ENCODE assay signal across 18 mouse cellular contexts in genomic region chr2:31868538-31869164, GRCm38 (mm10). TPM values are rescaled to one million over a fixed set of nuclear protein-coding genes. Genes with fewer than 3 reads are reported as not detected.
DNase-seq lines count a peak whose midpoint lies in the region; ATAC-seq and TF ChIP-seq lines count a peak whose summit lies in the region.
"Had no signal": no experiment of that assay in that cellular context is flagged by ENCODE, and none has a peak within 500 bp of the region (broad histone marks: within the 10 kb centered on the region; RNA-seq: fewer than 3 reads in every experiment).

No protein-coding gene starts in this region.

- H3K9me3 ChIP-seq in intestine, embryonic 14.5 days (ENCODE audit: control insufficient read depth, low read length), result 0 out of 2 replicates have a peak, but pooled peaks cover 4% of the 10 kb centered on the region
- H3K9me3 ChIP-seq in kidney, embryonic 14.5 days (ENCODE audit: control insufficient read depth, low read length), result peaks cover 6% of the 10 kb centered on the region; the same call in 1 of the 2 replicates
- peaks cover 6% of the 10 kb centered on the region for H3K9me3 ChIP-seq in liver, postnatal 0 days (ENCODE audit: low read length)
- H3K9me3 ChIP-seq in hindbrain, embryonic 16.5 days (ENCODE audit: control insufficient read depth, low read length), result no peaks in the 10 kb centered on the region

- no peaks in the 10 kb centered on the region for H3K36me3 ChIP-seq in intestine, embryonic 14.5 days (ENCODE audit: control insufficient read depth, insufficient read depth, low read length)
- no peaks in the 10 kb centered on the region for H3K36me3 ChIP-seq in kidney, embryonic 14.5 days (ENCODE audit: control insufficient read depth, insufficient read depth, low read length)
- no peaks in the 10 kb centered on the region for H3K36me3 ChIP-seq in liver, postnatal 0 days (replicated peaks; ENCODE audit: insufficient read depth, low read length)
- no peaks in the 10 kb centered on the region for H3K36me3 ChIP-seq in hindbrain, embryonic 16.5 days (ENCODE audit: control insufficient read depth, insufficient read depth, low read length)
- H3K36me3 ChIP-seq: heart, embryonic 12.5 days had no signal

- ATAC-seq in intestine, embryonic 14.5 days (replicated peaks; ENCODE audit: low FRiP score, low TSS enrichment, low read depth), result peak; percentile 64; the same call in 1 of the 2 replicates
- no peak for ATAC-seq in kidney, embryonic 14.5 days (ENCODE audit: low FRiP score, low TSS enrichment)
- ATAC-seq in liver, postnatal 0 days, result peak; percentile 86
- no peak for ATAC-seq in hindbrain, embryonic 16.5 days
- ATAC-seq: forebrain, embryonic 14.5 days; inflammation-experienced regulatory T-cells, adult 6 months had no signal

- TF ChIP-seq EP300 in liver, postnatal 0 days (IDR thresholded peaks at IDR 0.05; ENCODE audit: low read depth), result no peak

- H3K4me3 ChIP-seq in gastrocnemius, adult 2 months, result no peak overlapping the region
- no peak overlapping the region for H3K4me3 ChIP-seq in intestine, embryonic 14.5 days (ENCODE audit: low read depth, low read length)
- H3K4me3 ChIP-seq in kidney, embryonic 14.5 days (ENCODE audit: low read length), result no peak overlapping the region
- no peak overlapping the region for H3K4me3 ChIP-seq in liver, postnatal 0 days (ENCODE audit: low read depth, low read length)
- no peak overlapping the region for H3K4me3 ChIP-seq in hindbrain, embryonic 16.5 days (ENCODE audit: low read length)
- H3K4me3 ChIP-seq: heart, embryonic 12.5 days had no signal

- WGBS in intestine, embryonic 14.5 days, result 45% methylated on average over 10 of the region's 10 CpGs
- WGBS in kidney, embryonic 14.5 days, result 45% methylated on average over 10 of the region's 10 CpGs
- WGBS in liver, postnatal 0 days (ENCODE audit: insufficient replicate concordance), result 51% methylated on average over 10 of the region's 10 CpGs
- 77% methylated on average over 10 of the region's 10 CpGs for WGBS in hindbrain, embryonic 16.5 days

- peak; percentile 38 for DNase-seq in gastrocnemius, adult 2 months
- no peak for DNase-seq in gastrocnemius, postnatal 4 days (ENCODE audit: low spot score in 2 of 2)
- no peak for DNase-seq in intestine, embryonic 14.5 days (ENCODE audit: low spot score)
- DNase-seq in liver, postnatal 0 days, result peak; percentile 23
- DNase-seq in frontal cortex, postnatal 25 days (ENCODE audit: low spot score in 2 of 2), result no peak
- DNase-seq in heart, postnatal 25 days (ENCODE audit: low spot score), result no peak
- DNase-seq: adrenal gland, postnatal 25 days; cerebellum, adult 9-11 months; layer of hippocampus, postnatal 36 days; lung, embryonic 14.5 days had no signal

- H3K4me1 ChIP-seq in intestine, embryonic 14.5 days (replicated peaks; ENCODE audit: control insufficient read depth, insufficient read depth, low read length), result no peaks in the 10 kb centered on the region
- H3K4me1 ChIP-seq in kidney, embryonic 14.5 days (ENCODE audit: control insufficient read depth, insufficient read depth, low read length), result peaks cover 7% of the 10 kb centered on the region; the same call in 1 of the 2 replicates
- 0 out of 2 replicates have a peak, but pooled peaks cover 3% of the 10 kb centered on the region for H3K4me1 ChIP-seq in liver, postnatal 0 days (ENCODE audit: insufficient read depth)
- no peaks in the 10 kb centered on the region for H3K4me1 ChIP-seq in hindbrain, embryonic 16.5 days (ENCODE audit: control insufficient read depth, insufficient read depth, low read depth, low read length)
- H3K4me1 ChIP-seq: heart, embryonic 12.5 days had no signal

- H3K27ac ChIP-seq in gastrocnemius, adult 2 months, result no peak overlapping the region
- H3K27ac ChIP-seq in intestine, embryonic 14.5 days (ENCODE audit: low read depth), result no peak overlapping the region
- H3K27ac ChIP-seq in kidney, embryonic 14.5 days (ENCODE audit: low read depth, low read length), result 0 out of 2 replicates have a peak overlapping the region, but pooled peaks have one; percentile 48
- no peak overlapping the region for H3K27ac ChIP-seq in liver, postnatal 0 days (ENCODE audit: low read depth)
- no peak overlapping the region for H3K27ac ChIP-seq in hindbrain, embryonic 16.5 days (ENCODE audit: low read depth, low read length)

- intact Hi-C loops in gastrocnemius, adult 2 months (cut with DNase I), result no loop called here
- intact Hi-C loops in heart, postnatal 25 days (cut with DNase I), result no loop called here

- H3K4me2 ChIP-seq in intestine, embryonic 14.5 days (ENCODE audit: low read length), result no peak overlapping the region
- H3K4me2 ChIP-seq in kidney, embryonic 14.5 days (replicated peaks; ENCODE audit: low read depth, low read length), result no peak overlapping the region
- H3K4me2 ChIP-seq in liver, postnatal 0 days (ENCODE audit: low read depth, low read length), result no peak overlapping the region
- no peak overlapping the region for H3K4me2 ChIP-seq in hindbrain, embryonic 16.5 days (ENCODE audit: low read length)
- H3K4me2 ChIP-seq: heart, embryonic 12.5 days; lung, embryonic 14.5 days had no signal

- no peak overlapping the region for H3K9ac ChIP-seq in intestine, embryonic 14.5 days (ENCODE audit: low read length)
- no peak overlapping the region for H3K9ac ChIP-seq in kidney, embryonic 14.5 days (ENCODE audit: low read depth, low read length)
- H3K9ac ChIP-seq in liver, postnatal 0 days (replicated peaks), result no peak overlapping the region
- H3K9ac ChIP-seq in hindbrain, embryonic 16.5 days (ENCODE audit: low read depth, low read length), result no peak overlapping the region
- H3K9ac ChIP-seq: heart, embryonic 12.5 days; lung, embryonic 14.5 days had no signal

- no peak for TF ChIP-seq CTCF in gastrocnemius, adult 2 months (IDR thresholded peaks at IDR 0.05)
- TF ChIP-seq CTCF in liver, postnatal 0 days (IDR thresholded peaks at IDR 0.05; ENCODE audit: low read depth), result no peak

- no peaks in the 10 kb centered on the region for H3K27me3 ChIP-seq in intestine, embryonic 14.5 days (replicated peaks; ENCODE audit: control insufficient read depth, insufficient read depth, low read length)
- H3K27me3 ChIP-seq in kidney, embryonic 14.5 days (ENCODE audit: control insufficient read depth, insufficient read depth, low read length), result no peaks in the 10 kb centered on the region; the same call in 1 of the 2 replicates
- H3K27me3 ChIP-seq in liver, postnatal 0 days (ENCODE audit: insufficient read depth, low read length), result no peaks in the 10 kb centered on the region
- no peaks in the 10 kb centered on the region for H3K27me3 ChIP-seq in hindbrain, embryonic 16.5 days (replicated peaks; ENCODE audit: control insufficient read depth, insufficient read depth, low read length)

RNA-seq across cellular contexts. Expression of gene Lamc3, which starts 18.4 kb away (rescaled TPM):
- under 1 TPM; 0.11 to 0.82 TPM for total RNA-seq in gastrocnemius, adult 2 months (2021)
- total RNA-seq in gastrocnemius, postnatal 4 days (2021), result under 1 TPM; 0.12 to 0.13 TPM
- polyA plus RNA-seq in intestine, embryonic 14.5 days (2014; fragmentation: Nextera tagmentation; extraction: Ambion mirVana), result 0.22 and 0.35 TPM in 2 replicates
- 2.0 and 3.6 TPM in 2 replicates for polyA plus RNA-seq in kidney, embryonic 14.5 days (2014; fragmentation: Nextera tagmentation; extraction: Ambion mirVana)
- 0.02 TPM in 1 of 2 replicates, not detected in the other for polyA plus RNA-seq in liver, postnatal 0 days (2015; fragmentation: Nextera tagmentation; extraction: Ambion mirVana)
- polyA plus RNA-seq in hindbrain, embryonic 16.5 days (2015; fragmentation: Nextera tagmentation; extraction: Ambion mirVana), result 3.2 and 5.8 TPM in 2 replicates
- total RNA-seq in heart, postnatal 25 days (2021), result under 1 TPM; 0.64 to 0.68 TPM
- total RNA-seq: hematopoietic stem cell, adult 5-6 weeks; megakaryocyte progenitor cell, adult 5-6 weeks had no signal
- polyA plus RNA-seq: inflammation-experienced regulatory T-cells, adult 6 months had no signal

RNA-seq across cellular contexts. Expression of gene Fibcd1, which starts 22.8 kb away (rescaled TPM):
- total RNA-seq in gastrocnemius, adult 2 months (2021), result not detected
- under 1 TPM in 1 of 2 experiments, not detected in 1; 0.05 TPM for total RNA-seq in gastrocnemius, postnatal 4 days (2021)
- 0.43 and 0.46 TPM in 2 replicates for polyA plus RNA-seq in intestine, embryonic 14.5 days (2014; fragmentation: Nextera tagmentation; extraction: Ambion mirVana)
- polyA plus RNA-seq in kidney, embryonic 14.5 days (2014; fragmentation: Nextera tagmentation; extraction: Ambion mirVana), result 1.1 TPM in 2 replicates
- polyA plus RNA-seq in liver, postnatal 0 days (2015; fragmentation: Nextera tagmentation; extraction: Ambion mirVana), result not detected in 2 replicates
- 7.1 and 8.6 TPM in 2 replicates for polyA plus RNA-seq in hindbrain, embryonic 16.5 days (2015; fragmentation: Nextera tagmentation; extraction: Ambion mirVana)
- total RNA-seq in heart, postnatal 25 days (2021), result not detected
- total RNA-seq: hematopoietic stem cell, adult 5-6 weeks; megakaryocyte progenitor cell, adult 5-6 weeks had no signal

RNA-seq across cellular contexts. Expression of gene Qrfp, which starts 58.3 kb away (rescaled TPM):
- not detected for total RNA-seq in gastrocnemius, adult 2 months (2021)
- total RNA-seq in gastrocnemius, postnatal 4 days (2021), result not detected
- 0.05 TPM in 1 of 2 replicates, not detected in the other for polyA plus RNA-seq in intestine, embryonic 14.5 days (2014; fragmentation: Nextera tagmentation; extraction: Ambion mirVana)
- 0.09 TPM in 1 of 2 replicates, not detected in the other for polyA plus RNA-seq in kidney, embryonic 14.5 days (2014; fragmentation: Nextera tagmentation; extraction: Ambion mirVana)
- 0.07 and 0.08 TPM in 2 replicates for polyA plus RNA-seq in liver, postnatal 0 days (2015; fragmentation: Nextera tagmentation; extraction: Ambion mirVana)
- polyA plus RNA-seq in hindbrain, embryonic 16.5 days (2015; fragmentation: Nextera tagmentation; extraction: Ambion mirVana), result 0.09 TPM in 1 of 2 replicates, not detected in the other
- not detected for total RNA-seq in heart, postnatal 25 days (2021)
- total RNA-seq: adrenal gland, postnatal 25 days; hematopoietic stem cell, adult 5-6 weeks; layer of hippocampus, postnatal 36 days; megakaryocyte progenitor cell, adult 5-6 weeks; midbrain, postnatal 0 days had no signal
- polyA plus RNA-seq: heart, embryonic 12.5 days; lung, embryonic 14.5 days had no signal

Comparison
In these comparisons a context has a peak if more than half of its experiments do, and no peak if none do; other contexts are left out.
1. DNase-seq: peak in gastrocnemius, adult 2 months (single experiment) and liver, postnatal 0 days (single experiment); none in gastrocnemius, postnatal 4 days (0 of 2), intestine, embryonic 14.5 days (single experiment), frontal cortex, postnatal 25 days (0 of 2) and heart, postnatal 25 days (single experiment).
2. ATAC-seq: peak in intestine, embryonic 14.5 days (single experiment) and liver, postnatal 0 days (single experiment); none in kidney, embryonic 14.5 days (single experiment) and hindbrain, embryonic 16.5 days (single experiment).